Mouse (Mus musculus): ENCODE measurements around the gene Taf3. TPM values are rescaled to one million over a fixed set of nuclear protein-coding genes. Genes with fewer than 3 reads are reported as not detected.

Taf3 gene
- total RNA-seq, 2 experiments from 2014 or later: 8.4 to 10.4 TPM

GRCm38 (mm10) chr2:10014951-10015635 is 33.3 kb downstream of the Taf3 start:
- no peak for DNase-seq (ENCODE audit: low spot score in 2 of 2)

GRCm38 (mm10) chr2:10010263-10010909 is 38.0 kb downstream of the Taf3 start:
- no peak for DNase-seq (ENCODE audit: low spot score in 2 of 2)

DNA sequence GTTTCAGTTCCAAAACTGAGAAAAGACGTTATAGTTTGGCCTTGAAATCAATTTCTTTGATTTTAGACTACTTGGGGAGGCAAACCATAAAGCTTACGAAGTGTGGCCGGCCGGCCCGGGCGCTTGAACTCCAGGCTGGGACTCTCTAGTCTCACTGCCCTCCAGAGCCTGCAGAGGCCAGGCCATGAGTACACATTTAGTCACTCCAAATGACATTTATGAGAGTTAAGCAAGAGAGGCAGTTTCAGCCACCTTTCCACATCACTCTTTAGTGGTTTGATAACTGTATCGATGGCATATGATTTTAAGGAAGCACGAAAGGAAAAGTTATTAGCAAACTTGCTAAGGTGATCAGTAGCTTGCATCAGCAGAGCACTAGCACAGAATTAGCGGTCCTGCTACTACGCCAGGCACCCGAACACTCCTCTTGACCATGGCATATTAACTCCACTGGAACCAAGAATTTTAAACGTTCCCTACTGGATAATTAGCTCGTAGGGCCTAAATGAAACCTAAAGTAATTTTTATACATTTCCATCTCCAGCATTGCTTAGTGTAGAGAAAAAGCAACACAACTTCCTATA is 38.6 kb downstream of the Taf3 start:
- no peak for DNase-seq (ENCODE audit: low spot score in 2 of 2)

GRCm38 (mm10) chr2:10008593-10008992 is 39.8 kb downstream of the Taf3 start:
- no peak for DNase-seq (ENCODE audit: low spot score in 2 of 2)

DNA sequence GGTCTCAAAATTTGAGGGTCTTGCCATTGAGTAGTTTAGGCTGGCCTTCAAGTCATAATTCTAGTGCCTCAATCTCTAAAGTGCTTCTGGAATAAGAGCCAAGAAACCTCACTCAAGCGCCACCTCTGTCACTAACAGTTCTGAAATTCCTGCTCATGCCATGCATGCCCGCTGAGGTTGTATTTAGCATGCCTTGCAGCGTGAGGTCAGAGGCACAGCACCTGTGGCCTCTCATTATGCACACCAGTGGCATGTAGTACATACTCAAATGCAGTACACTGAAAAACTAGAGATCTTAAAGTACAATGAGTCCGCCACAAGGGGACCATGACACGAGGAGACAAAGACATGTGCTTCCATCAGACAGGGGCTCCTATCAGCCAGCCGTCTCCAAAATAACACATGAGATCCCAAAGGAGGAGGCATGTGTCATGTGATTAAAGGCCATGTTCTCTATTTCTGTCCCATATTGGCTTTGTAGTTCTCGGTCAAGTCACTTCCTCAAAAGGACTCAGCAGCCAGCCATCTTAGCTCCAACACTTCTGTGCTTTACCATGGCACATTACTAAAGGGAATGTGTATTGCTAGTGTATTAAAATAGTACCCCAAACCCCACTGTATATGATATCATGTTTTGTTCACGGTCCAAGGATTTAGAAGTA is 43.3 kb downstream of the Taf3 start:
- DNase-seq (ENCODE audit: low spot score in 2 of 2): no peak

GRCm38 (mm10) chr2:10003358-10003757 is 45.0 kb downstream of the Taf3 start:
- no peak for DNase-seq (ENCODE audit: low spot score in 2 of 2)

GRCm38 (mm10) chr2:10001591-10001990 is 46.8 kb downstream of the Taf3 start:
- no peak for DNase-seq (ENCODE audit: low spot score in 2 of 2)

- no peak for DNase-seq (ENCODE audit: low spot score in 2 of 2)
These were observed 50.9 kb downstream of the Taf3 start for GRCm38 (mm10) chr2:9997535-9997934.

DNA sequence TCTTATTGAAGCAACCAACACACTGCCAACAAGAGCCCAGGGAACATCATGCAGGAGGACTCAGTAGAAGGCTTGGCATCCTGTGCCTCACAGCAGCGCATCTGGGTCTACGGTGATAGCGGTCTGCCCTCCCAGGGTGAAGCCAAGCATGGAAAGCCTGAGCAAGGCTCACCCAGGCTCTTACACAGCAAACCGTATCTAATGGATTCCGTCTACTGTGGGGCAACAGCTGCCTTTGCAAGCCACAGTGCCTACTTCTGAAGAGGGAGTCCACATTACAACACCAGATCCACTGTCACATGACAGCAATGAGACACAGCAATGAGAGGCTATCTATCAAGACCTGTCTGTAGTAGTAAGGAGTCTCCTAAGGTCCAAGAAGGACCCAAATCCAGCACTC is 52.3 kb downstream of the Taf3 start:
- DNase-seq (ENCODE audit: low spot score in 2 of 2): no peak

- no peak for DNase-seq (ENCODE audit: low spot score in 2 of 2)
These were observed 57.6 kb downstream of the Taf3 start for GRCm38 (mm10) chr2:9990690-9991229.

- DNase-seq (ENCODE audit: low spot score in 2 of 2): no peak
These were observed 58.5 kb downstream of the Taf3 start for GRCm38 (mm10) chr2:9989649-9990547.

- no peak for DNase-seq (ENCODE audit: low spot score in 2 of 2)
These were observed 60.1 kb downstream of the Taf3 start for GRCm38 (mm10) chr2:9988290-9988689.

- no peak for DNase-seq (ENCODE audit: low spot score in 2 of 2)
These were observed 62.4 kb downstream of the Taf3 start for GRCm38 (mm10) chr2:9985979-9986447.

- DNase-seq (ENCODE audit: low spot score in 2 of 2): no peak
These were observed 66.0 kb downstream of the Taf3 start for GRCm38 (mm10) chr2:9982446-9982845.

DNA sequence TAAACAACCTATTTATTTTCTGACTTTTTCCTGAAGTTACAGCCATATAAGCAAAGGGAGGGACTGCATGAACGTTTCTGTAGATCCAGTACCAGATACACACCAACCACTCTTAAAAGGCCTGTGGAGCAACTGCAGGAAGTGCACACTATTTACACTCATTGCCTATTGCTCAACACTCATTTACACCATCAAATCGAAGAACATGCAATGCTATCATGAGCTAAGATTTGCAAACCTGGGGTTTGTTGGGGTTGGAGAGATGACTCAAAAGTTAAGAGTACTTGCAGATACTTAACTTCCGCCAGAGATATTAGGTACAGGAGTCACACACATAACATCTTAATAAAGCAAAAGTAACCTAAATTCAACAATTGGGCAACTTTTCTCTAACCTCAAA is 76.5 kb downstream of the Taf3 start:
- DNase-seq (ENCODE audit: low spot score in 2 of 2): no peak

GRCm38 (mm10) chr2:9970579-9970978 is 77.8 kb downstream of the Taf3 start:
- DNase-seq (ENCODE audit: low spot score in 2 of 2): no peak

- DNase-seq (ENCODE audit: low spot score in 2 of 2): no peak
These were observed 78.2 kb downstream of the Taf3 start for GRCm38 (mm10) chr2:9970178-9970577.

- DNase-seq (ENCODE audit: low spot score in 2 of 2): no peak
These were observed 78.7 kb downstream of the Taf3 start for GRCm38 (mm10) chr2:9969734-9970133.

DNA sequence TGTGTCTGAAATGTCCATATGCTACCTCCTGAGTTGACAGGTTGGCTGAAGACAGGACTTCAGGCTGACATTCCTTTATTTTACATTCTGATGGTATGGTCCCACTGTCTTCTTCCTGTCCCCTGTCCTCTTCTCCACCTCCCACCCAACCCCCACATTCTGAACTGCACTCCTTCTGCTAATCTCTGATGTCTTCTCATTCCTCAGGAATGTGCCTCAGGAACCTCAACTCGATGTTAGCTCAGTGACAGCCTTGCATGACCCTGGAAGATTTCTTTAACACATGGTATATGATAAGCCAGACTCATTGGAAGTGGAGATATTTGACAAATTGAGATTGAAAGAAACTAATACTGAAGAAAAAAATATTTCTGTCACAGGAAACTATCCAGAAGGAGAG is 81.8 kb downstream of the Taf3 start:
- no peak for DNase-seq (ENCODE audit: low spot score in 2 of 2)

- no peak for DNase-seq (ENCODE audit: low spot score in 2 of 2)
These were observed 82.8 kb downstream of the Taf3 start for GRCm38 (mm10) chr2:9965608-9966007.

DNA sequence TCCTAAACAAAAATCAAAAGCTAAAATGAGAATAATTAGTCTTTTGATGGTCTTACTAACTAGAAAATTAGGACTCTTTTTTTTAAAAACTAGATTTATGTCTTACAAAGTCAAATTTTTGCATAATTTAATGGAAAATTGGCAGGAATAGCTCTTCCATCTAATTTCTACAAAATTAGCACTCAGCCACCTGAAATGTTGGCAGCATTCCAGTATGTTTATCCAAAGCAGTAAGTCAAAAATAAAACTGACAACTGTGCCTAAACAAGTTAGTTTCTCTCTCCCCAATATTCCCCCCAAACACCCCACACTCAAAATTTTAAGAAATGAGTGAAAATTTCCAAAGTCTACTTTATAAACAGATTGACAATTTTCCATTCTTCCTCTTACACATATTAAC is 85.5 kb downstream of the Taf3 start:
- DNase-seq (ENCODE audit: low spot score in 2 of 2): no peak

All from gastrocnemius, postnatal 4 days (tissue).